Mouse (Mus musculus): ENCODE results near the gene Mtrr. TPM values are rescaled to one million over a fixed set of nuclear protein-coding genes. Genes with fewer than 3 reads are reported as not detected.

Gene Mtrr
- polyA plus RNA-seq, 1 experiment from 2014 or later = 28.9 TPM

Other genes starting within 250 kb of the Mtrr start
- gene Fastkd3, start 85 bp upstream of the Mtrr start, polyA plus RNA-seq (2016; fragmentation: Nextera tagmentation; extraction: Ambion mirVana) = 30.3 and 32.9 TPM in 2 replicates
- gene 1700001L19Rik, start 15.3 kb upstream of the Mtrr start, polyA plus RNA-seq (2016; fragmentation: Nextera tagmentation; extraction: Ambion mirVana) = 0.28 and 0.39 TPM in 2 replicates

Data from heart, embryonic 10.5 days (tissue).